Mouse (Mus musculus): ENCODE measurements around the gene Gpr87.

Gpr87 gene

DNA sequence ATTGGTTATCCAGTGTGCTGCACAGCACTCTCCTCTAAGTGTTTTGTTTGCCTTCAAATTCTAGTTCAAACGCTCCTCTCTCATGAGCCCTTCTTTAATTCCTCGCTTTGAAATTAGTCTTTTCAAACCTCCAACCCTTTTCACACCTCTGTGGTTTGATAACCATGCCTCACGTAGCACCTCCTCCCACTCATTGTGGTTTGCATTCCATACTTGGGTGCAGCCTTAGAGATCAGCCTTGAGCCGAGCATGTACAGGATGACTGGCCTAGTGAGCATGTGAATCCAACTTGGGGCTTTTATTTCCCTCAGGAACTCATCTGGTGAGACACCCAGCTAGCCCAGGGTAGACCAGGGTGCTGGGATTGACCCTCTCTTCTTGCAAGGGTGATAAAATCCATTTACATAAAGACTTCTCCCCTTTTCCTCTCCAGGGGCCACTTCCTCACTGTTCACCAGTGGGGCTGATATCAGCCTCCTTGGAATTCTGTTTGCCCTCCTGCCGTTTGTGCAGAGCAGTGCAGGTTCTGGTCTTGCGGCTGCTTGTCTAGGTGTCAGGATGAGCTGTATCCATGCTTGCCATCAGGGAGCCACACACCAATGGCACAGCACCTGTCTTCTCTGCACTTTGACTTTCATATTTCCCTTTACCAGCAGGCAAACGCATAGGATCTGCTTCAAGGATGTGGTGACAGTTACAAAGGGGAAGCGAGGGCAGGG is 9.1 kb upstream of the Gpr87 start:
- no peak overlapping the region for H3K4me3 ChIP-seq (replicated peaks; ENCODE audit: low read length)
- H3K4me1 ChIP-seq (replicated peaks; ENCODE audit: low read depth, low read length) = peaks cover 4% of the 10 kb centered on the region; the same call in 1 of the 2 replicates
- no peaks in the 10 kb centered on the region for H3K36me3 ChIP-seq (ENCODE audit: insufficient read depth, low read length)
- peaks cover 8% of the 10 kb centered on the region; the same call in 1 of the 2 replicates for H3K9me3 ChIP-seq (ENCODE audit: low read length)
- no peaks in the 10 kb centered on the region for H3K27me3 ChIP-seq (ENCODE audit: insufficient read depth, low read length)
- no peak for TF ChIP-seq CTCF (conservative IDR thresholded peaks at IDR 0.05; ENCODE audit: low read length)
- TF ChIP-seq NANOG (IDR thresholded peaks at IDR 0.05; ENCODE audit: borderline replicate concordance, low read length) = no peak
- TF ChIP-seq POU5F1 (IDR thresholded peaks at IDR 0.05; ENCODE audit: borderline replicate concordance, low read length) = no peak

- Histone ChIP-seq H3K9me3 (ENCODE audit: low read length) (no peaks in the 10 kb centered on the region), H3K4me3 (replicated peaks; ENCODE audit: low read length) (no peak overlapping the region), H3K36me3 (ENCODE audit: insufficient read depth, low read length) (no peaks in the 10 kb centered on the region), H3K4me1 (replicated peaks; ENCODE audit: low read depth, low read length) (no peaks in the 10 kb centered on the region), H3K27me3 (ENCODE audit: insufficient read depth, low read length) (no peaks in the 10 kb centered on the region)
- TF ChIP-seq NANOG (IDR thresholded peaks at IDR 0.05; ENCODE audit: borderline replicate concordance, low read length) = no peak
- TF ChIP-seq POU5F1 (IDR thresholded peaks at IDR 0.05; ENCODE audit: borderline replicate concordance, low read length) = no peak
- no peak for TF ChIP-seq CTCF (conservative IDR thresholded peaks at IDR 0.05; ENCODE audit: low read length)
Measured at GRCm38 (mm10) chr3:59197329-59197948, 2.5 kb upstream of the Gpr87 start.

DNA sequence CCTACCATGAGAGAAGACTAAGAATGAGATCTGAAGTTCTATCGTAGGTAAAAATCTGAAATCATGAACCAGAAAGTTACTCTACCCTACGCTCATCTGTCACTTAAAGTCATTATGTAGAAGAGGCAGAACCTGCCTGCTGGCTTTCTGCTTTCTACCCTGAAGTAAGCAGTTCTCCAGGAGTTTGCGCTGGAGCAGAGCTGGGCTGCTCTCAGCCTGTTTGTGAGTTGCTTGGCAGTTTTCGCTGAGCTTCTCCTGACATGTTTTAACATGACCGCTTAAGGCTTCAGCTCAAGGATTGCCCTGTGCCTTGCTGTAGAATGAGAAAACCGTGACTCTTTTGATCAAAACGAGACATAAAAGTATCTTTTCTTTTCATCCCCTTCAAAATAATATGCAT is 805 bp downstream of the Gpr87 start:
- TF ChIP-seq CTCF (conservative IDR thresholded peaks at IDR 0.05; ENCODE audit: low read length) = no peak
- H3K36me3 ChIP-seq (ENCODE audit: insufficient read depth, low read length) = no peaks in the 10 kb centered on the region

DNA sequence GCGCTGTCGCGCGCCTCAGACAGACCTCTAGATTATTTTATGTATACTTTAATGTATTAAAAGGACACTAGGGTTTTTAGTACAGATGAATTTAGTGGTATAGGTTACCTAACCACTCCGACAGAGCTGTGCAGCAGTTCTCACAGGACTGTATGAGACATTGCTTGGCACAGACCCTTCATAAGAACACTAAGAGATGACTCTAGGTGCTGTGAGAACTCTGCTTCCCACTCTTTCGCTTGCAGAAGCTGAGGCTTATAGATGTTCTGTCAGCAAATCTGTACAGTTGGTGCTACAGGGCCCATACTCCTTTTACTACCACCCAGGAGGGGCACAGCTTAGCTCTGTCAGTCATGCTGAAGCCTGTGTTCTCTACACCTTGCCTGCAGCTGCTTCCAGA is 3.2 kb downstream of the Gpr87 start:
- no peaks in the 10 kb centered on the region for H3K4me1 ChIP-seq (replicated peaks; ENCODE audit: low read depth, low read length)
- TF ChIP-seq NANOG (IDR thresholded peaks at IDR 0.05; ENCODE audit: borderline replicate concordance, low read length) (no peak), CTCF (conservative IDR thresholded peaks at IDR 0.05; ENCODE audit: low read length) (no peak), POU5F1 (IDR thresholded peaks at IDR 0.05; ENCODE audit: borderline replicate concordance, low read length) (no peak)

More for the DNA sequence above, 805 bp downstream of the Gpr87 start:
- Histone ChIP-seq H3K4me1 (replicated peaks; ENCODE audit: low read depth, low read length) (no peaks in the 10 kb centered on the region), H3K27me3 (ENCODE audit: insufficient read depth, low read length) (no peaks in the 10 kb centered on the region), H3K9me3 (ENCODE audit: low read length) (no peaks in the 10 kb centered on the region), H3K4me3 (replicated peaks; ENCODE audit: low read length) (no peak overlapping the region)

DNA sequence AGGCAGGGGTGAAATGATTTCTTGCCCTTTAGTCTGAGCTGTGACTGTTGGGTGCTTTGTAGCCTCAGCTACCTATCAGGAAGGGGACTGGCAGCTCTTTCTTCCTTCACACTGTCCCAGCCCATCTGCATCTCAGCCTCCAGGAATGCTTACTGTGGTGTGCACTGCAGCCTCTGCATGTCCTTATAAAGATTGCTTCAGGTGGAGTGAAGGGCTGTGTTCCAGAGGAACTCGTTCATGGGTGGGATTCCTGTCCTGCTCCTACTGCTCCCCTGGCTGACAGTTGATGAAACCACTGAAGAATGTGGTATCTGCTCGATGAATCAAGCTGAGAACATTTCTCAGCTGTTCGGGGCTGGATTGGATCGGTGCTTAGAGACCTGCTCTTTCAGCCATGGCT is 7.6 kb downstream of the Gpr87 start:
- Histone ChIP-seq H3K36me3 (ENCODE audit: insufficient read depth, low read length) (no peaks in the 10 kb centered on the region), H3K9me3 (ENCODE audit: low read length) (no peaks in the 10 kb centered on the region), H3K27me3 (ENCODE audit: insufficient read depth, low read length) (no peaks in the 10 kb centered on the region), H3K4me1 (replicated peaks; ENCODE audit: low read depth, low read length) (no peaks in the 10 kb centered on the region), H3K4me3 (replicated peaks; ENCODE audit: low read length) (no peak overlapping the region)
- TF ChIP-seq POU5F1 (IDR thresholded peaks at IDR 0.05; ENCODE audit: borderline replicate concordance, low read length) = no peak
- TF ChIP-seq CTCF (conservative IDR thresholded peaks at IDR 0.05; ENCODE audit: low read length) = no peak
- TF ChIP-seq NANOG (IDR thresholded peaks at IDR 0.05; ENCODE audit: borderline replicate concordance, low read length) = no peak

More for the DNA sequence above, 3.2 kb downstream of the Gpr87 start:
- Histone ChIP-seq H3K9me3 (ENCODE audit: low read length) (no peaks in the 10 kb centered on the region), H3K27me3 (ENCODE audit: insufficient read depth, low read length) (no peaks in the 10 kb centered on the region), H3K4me3 (replicated peaks; ENCODE audit: low read length) (no peak overlapping the region), H3K36me3 (ENCODE audit: insufficient read depth, low read length) (no peaks in the 10 kb centered on the region)

DNA sequence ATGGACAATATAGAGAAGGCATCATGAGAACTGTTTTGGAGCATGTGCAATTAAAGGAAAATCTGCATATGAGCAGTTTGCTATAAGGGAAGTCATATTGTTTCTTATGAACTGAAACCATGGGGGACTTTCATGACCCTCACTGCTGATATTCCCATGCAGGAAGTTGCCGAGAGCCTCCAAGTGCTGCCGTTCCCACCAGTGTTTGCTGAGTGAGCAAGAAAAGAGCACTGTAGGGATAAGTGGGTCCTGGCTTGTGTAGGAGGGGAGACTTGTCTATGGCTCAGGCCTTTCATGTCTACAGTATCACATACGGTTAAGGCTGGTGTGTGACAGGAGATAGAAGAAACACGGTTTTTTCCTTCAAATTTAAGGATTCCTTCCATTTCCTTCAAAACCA is 9.2 kb downstream of the Gpr87 start:
- H3K4me3 ChIP-seq (replicated peaks; ENCODE audit: low read length) = no peak overlapping the region
- no peaks in the 10 kb centered on the region for H3K36me3 ChIP-seq (ENCODE audit: insufficient read depth, low read length)
- H3K4me1 ChIP-seq (replicated peaks; ENCODE audit: low read depth, low read length) = no peaks in the 10 kb centered on the region
- no peaks in the 10 kb centered on the region for H3K27me3 ChIP-seq (ENCODE audit: insufficient read depth, low read length)
- TF ChIP-seq CTCF (conservative IDR thresholded peaks at IDR 0.05; ENCODE audit: low read length) (no peak), POU5F1 (IDR thresholded peaks at IDR 0.05; ENCODE audit: borderline replicate concordance, low read length) (no peak), NANOG (IDR thresholded peaks at IDR 0.05; ENCODE audit: borderline replicate concordance, low read length) (no peak)
- H3K9me3 ChIP-seq (ENCODE audit: low read length) = no peaks in the 10 kb centered on the region

- no peaks in the 10 kb centered on the region for H3K27me3 ChIP-seq (ENCODE audit: insufficient read depth, low read length)
- no peak overlapping the region for H3K4me3 ChIP-seq (replicated peaks; ENCODE audit: low read length)
- TF ChIP-seq CTCF (conservative IDR thresholded peaks at IDR 0.05; ENCODE audit: low read length) (no peak), POU5F1 (IDR thresholded peaks at IDR 0.05; ENCODE audit: borderline replicate concordance, low read length) (no peak), NANOG (IDR thresholded peaks at IDR 0.05; ENCODE audit: borderline replicate concordance, low read length) (no peak)
- no peaks in the 10 kb centered on the region for H3K9me3 ChIP-seq (ENCODE audit: low read length)
- H3K36me3 ChIP-seq (ENCODE audit: insufficient read depth, low read length) = no peaks in the 10 kb centered on the region
- no peaks in the 10 kb centered on the region for H3K4me1 ChIP-seq (replicated peaks; ENCODE audit: low read depth, low read length)
Measured at GRCm38 (mm10) chr3:59182129-59182528, 12.8 kb downstream of the Gpr87 start.

DNA sequence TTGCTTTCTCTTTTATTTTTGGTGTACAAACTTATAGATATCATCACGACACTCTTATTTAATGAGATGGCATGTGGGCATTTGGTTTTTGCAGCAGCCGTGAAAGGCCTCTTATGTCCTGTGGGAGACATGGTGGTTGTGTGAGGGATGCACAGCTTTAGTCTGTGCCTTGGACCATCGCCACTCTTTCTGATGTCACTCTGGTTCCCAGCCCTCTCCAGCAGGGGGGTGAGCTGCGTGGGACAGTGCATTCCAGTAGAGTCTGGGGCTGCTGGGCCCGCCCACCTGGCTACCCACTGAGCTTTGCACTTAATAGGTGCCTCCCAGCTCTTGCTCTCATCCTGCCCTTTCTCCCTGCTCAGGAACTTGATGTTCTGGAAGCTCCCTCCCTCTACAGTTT is 13.8 kb downstream of the Gpr87 start:
- H3K36me3 ChIP-seq (ENCODE audit: insufficient read depth, low read length) = no peaks in the 10 kb centered on the region
- H3K4me3 ChIP-seq (replicated peaks; ENCODE audit: low read length) = no peak overlapping the region
- no peaks in the 10 kb centered on the region for H3K9me3 ChIP-seq (ENCODE audit: low read length)
- TF ChIP-seq NANOG (IDR thresholded peaks at IDR 0.05; ENCODE audit: borderline replicate concordance, low read length) (no peak), POU5F1 (IDR thresholded peaks at IDR 0.05; ENCODE audit: borderline replicate concordance, low read length) (no peak), CTCF (conservative IDR thresholded peaks at IDR 0.05; ENCODE audit: low read length) (no peak)
- no peaks in the 10 kb centered on the region for H3K4me1 ChIP-seq (replicated peaks; ENCODE audit: low read depth, low read length)
- H3K27me3 ChIP-seq (ENCODE audit: insufficient read depth, low read length) = no peaks in the 10 kb centered on the region

All from E14TG2a.4 (cell line).